Mouse (Mus musculus) liver, embryonic 13.5 days (tissue): Measurements from ENCODE around the gene Pitpnb. TPM values are rescaled to one million over a fixed set of nuclear protein-coding genes. Genes with fewer than 3 reads are reported as not detected.

ENCODE experiments used
- polyA plus RNA-seq: library from polyadenylated mRNA; unstranded; fragments of >200 nt; fragmentation: Nextera tagmentation; extraction: Ambion mirVana; gene quantifications from 2 replicates; pipeline ENCODE4 v1.2.1, GENCODE M21; 2015

Pitpnb gene
- polyA plus RNA-seq, 1 experiment from 2014 or later = 41.1 TPM

Other genes with a start within 250 kb of the Pitpnb start
- 1.5 and 1.6 TPM in 2 replicates for gene Mn1, start 86.6 kb downstream of the Pitpnb start, polyA plus RNA-seq